Mouse (Mus musculus) MEL (cell line): Measurements from ENCODE around the gene Fkbp10. TPM values are rescaled to one million over a fixed set of nuclear protein-coding genes. Genes with fewer than 3 reads are reported as not detected.
A peak's percentile ranks its signal among the peaks of the same experiment; 100 is the strongest.

Experiments
- DNase-seq: peaks from one replicate; pipeline ENCODE4 v3.0.0; 2011; ENCODE audit warnings: low read depth, low spot score
- H3K27ac ChIP-seq: 2 replicates; pipeline ENCODE4 v1.5.1; 2012; ENCODE audit warnings: low read depth, mild to moderate bottlenecking, control low read depth, low read length, moderate library complexity; ENCODE audit not compliant: control insufficient read depth
- H3K27me3 ChIP-seq, 2 experiments: fragments of 150-350 bp in 1 of 2; sonication (generic) in 1 of 2; 2 replicates each; pipeline ENCODE4 v1.6.1; 2012; ENCODE audit warnings: low read length in 2 of 2, mild to moderate bottlenecking in 2 of 2, improper control_type of control experiment in 1 of 2, moderate library complexity in 1 of 2; ENCODE audit not compliant: insufficient read depth in 2 of 2, control insufficient read depth in 1 of 2
- H3K36me3 ChIP-seq, 2 experiments: 2 replicates each; pipeline ENCODE4 v1.6.1; 2012 to 2014; ENCODE audit warnings: low read length in 2 of 2, improper control_type of control experiment in 1 of 2, inconsistent platforms in 1 of 2, mild to moderate bottlenecking in 1 of 2; ENCODE audit not compliant: insufficient read depth in 2 of 2, control insufficient read depth in 1 of 2
- H3K4me1 ChIP-seq, 2 experiments: fragments of 150-350 bp in 1 of 2; sonication (generic) in 1 of 2; 2 replicates each; pipeline ENCODE4 v1.6.1; 2012; ENCODE audit warnings: low read length in 2 of 2, improper control_type of control experiment in 1 of 2, mild to moderate bottlenecking in 1 of 2; ENCODE audit not compliant: insufficient read depth in 2 of 2, control insufficient read depth in 1 of 2
- H3K4me3 ChIP-seq, 2 experiments: fragments of 150-350 bp in 1 of 2; sonication (generic) in 1 of 2; 2 replicates each; pipeline ENCODE4 v1.5.1; 2012; ENCODE audit warnings: low read depth in 2 of 2, low read length in 2 of 2, mild to moderate bottlenecking in 2 of 2, moderate library complexity in 2 of 2, control low read depth in 1 of 2, improper control_type of control experiment in 1 of 2; ENCODE audit not compliant: control insufficient read depth in 1 of 2, insufficient read depth in 1 of 2
- H3K79me2 ChIP-seq: 2 replicates; pipeline ENCODE4 v1.6.1; 2012; ENCODE audit warnings: mild to moderate bottlenecking, low read length, moderate library complexity; ENCODE audit not compliant: control insufficient read depth, poor library complexity, insufficient read depth
- H3K9ac ChIP-seq: 2 replicates; pipeline ENCODE4 v1.6.1; 2012; ENCODE audit warnings: low read depth, mild to moderate bottlenecking, control low read depth, low read length, moderate library complexity; ENCODE audit not compliant: control insufficient read depth, poor library complexity, severe bottlenecking
- H3K9me3 ChIP-seq: fragments of 150-350 bp; sonication (generic); replicated peaks from 2 replicates; pipeline ENCODE4 v1.6.1; 2012; ENCODE audit warnings: mild to moderate bottlenecking, low read length, improper control_type of control experiment, moderate library complexity; ENCODE audit not compliant: insufficient read depth
- E2F4 ChIP-seq: IDR thresholded peaks from 2 replicates; pipeline ENCODE4 v1.6.1; 2011; ENCODE audit warnings: low read depth, low read length, improper control_type of control experiment, borderline replicate concordance
- ELF1 ChIP-seq: IDR thresholded peaks from 2 replicates; pipeline ENCODE4 v1.6.1; 2014; ENCODE audit warnings: low read depth, mild to moderate bottlenecking, inconsistent platforms, low read length, improper control_type of control experiment, moderate library complexity
- EP300 ChIP-seq, 2 experiments: IDR thresholded peaks; 2 replicates each; pipeline ENCODE4 v1.6.1; 2011; ENCODE audit warnings: improper control_type of control experiment in 2 of 2, low read length in 2 of 2, low read depth in 1 of 2, mild to moderate bottlenecking in 1 of 2
- ETS1 ChIP-seq: IDR thresholded peaks from 2 replicates; pipeline ENCODE4 v1.6.1; 2012; ENCODE audit warnings: low read depth, mild to moderate bottlenecking, inconsistent platforms, low read length, improper control_type of control experiment, moderate library complexity
- GATA1 ChIP-seq: IDR thresholded peaks from 2 replicates; pipeline ENCODE4 v1.6.1; 2011; ENCODE audit warnings: low read depth, low read length, improper control_type of control experiment
- HCFC1 ChIP-seq: IDR thresholded peaks from 2 replicates; pipeline ENCODE4 v1.6.1; 2012; ENCODE audit warnings: low read depth, mild to moderate bottlenecking, inconsistent platforms, low read length, improper control_type of control experiment, moderate library complexity
- JUND ChIP-seq: IDR thresholded peaks from 2 replicates; pipeline ENCODE4 v1.6.1; 2011; ENCODE audit warnings: low read depth, mild to moderate bottlenecking, improper control_type of control experiment, low read length
- MAFK ChIP-seq: IDR thresholded peaks from 2 replicates; pipeline ENCODE4 v1.6.1; 2011; ENCODE audit warnings: low read depth, mild to moderate bottlenecking, low read length, improper control_type of control experiment, borderline replicate concordance
- MAX ChIP-seq: IDR thresholded peaks from 2 replicates; pipeline ENCODE4 v1.6.1; 2011; ENCODE audit warnings: low read length, improper control_type of control experiment
- MAZ ChIP-seq: IDR thresholded peaks from 2 replicates; pipeline ENCODE4 v1.6.1; 2012; ENCODE audit warnings: low read depth, mild to moderate bottlenecking, inconsistent platforms, low read length, improper control_type of control experiment
- MEF2A ChIP-seq: IDR thresholded peaks from 2 replicates; pipeline ENCODE4 v1.6.1; 2014; ENCODE audit warnings: low read depth, mild to moderate bottlenecking, inconsistent platforms, low read length, improper control_type of control experiment; ENCODE audit not compliant: poor library complexity, insufficient replicate concordance, severe bottlenecking; ENCODE audit errors: extremely low read depth
- MXI1 ChIP-seq: IDR thresholded peaks from 2 replicates; pipeline ENCODE4 v1.6.1; 2011; ENCODE audit warnings: mild to moderate bottlenecking, low read depth, low read length, improper control_type of control experiment
- MYB ChIP-seq: IDR thresholded peaks from 2 replicates; pipeline ENCODE4 v1.6.1; 2011; ENCODE audit warnings: mild to moderate bottlenecking, low read depth, low read length, improper control_type of control experiment
- MYC ChIP-seq: IDR thresholded peaks from 2 replicates; pipeline ENCODE4 v1.6.1; 2011; ENCODE audit warnings: low read depth, mild to moderate bottlenecking, low read length, improper control_type of control experiment, moderate library complexity
- NELFE ChIP-seq: IDR thresholded peaks from 2 replicates; pipeline ENCODE4 v1.6.1; 2011; ENCODE audit warnings: low read depth, low read length, improper control_type of control experiment
- NRF1 ChIP-seq: IDR thresholded peaks from 2 replicates; pipeline ENCODE4 v1.6.1; 2014; ENCODE audit warnings: low read depth, mild to moderate bottlenecking, inconsistent platforms, low read length, improper control_type of control experiment, moderate library complexity; ENCODE audit not compliant: poor library complexity, insufficient read depth, severe bottlenecking
- POLR2A ChIP-seq, 2 experiments: IDR thresholded peaks; 2 replicates each; pipeline ENCODE4 v1.6.1; 2011 to 2012; ENCODE audit warnings: low read length in 2 of 2, mild to moderate bottlenecking in 2 of 2, control low read depth in 1 of 2, improper control_type of control experiment in 1 of 2, low read depth in 1 of 2, moderate library complexity in 1 of 2; ENCODE audit not compliant: control insufficient read depth in 1 of 2, insufficient read depth in 1 of 2, poor library complexity in 1 of 2
- POLR2AphosphoS2 ChIP-seq: IDR thresholded peaks from 2 replicates; pipeline ENCODE4 v1.6.1; 2011; ENCODE audit warnings: low read length, improper control_type of control experiment
- POLR2AphosphoS5 ChIP-seq: IDR thresholded peaks from 2 replicates; pipeline ENCODE4 v1.6.1; 2012; ENCODE audit warnings: low read depth, borderline replicate concordance, mild to moderate bottlenecking, inconsistent platforms, low read length, moderate library complexity, mixed read lengths
- RAD21 ChIP-seq: IDR thresholded peaks from 2 replicates; pipeline ENCODE4 v1.6.1; 2011; ENCODE audit warnings: mild to moderate bottlenecking, low read depth, low read length, improper control_type of control experiment
- RCOR1 ChIP-seq: IDR thresholded peaks from 2 replicates; pipeline ENCODE4 v1.6.1; 2012; ENCODE audit warnings: low read depth, mild to moderate bottlenecking, inconsistent platforms, low read length, improper control_type of control experiment
- SIN3A ChIP-seq: IDR thresholded peaks from 2 replicates; pipeline ENCODE4 v1.6.1; 2012; ENCODE audit warnings: low read length, improper control_type of control experiment, inconsistent platforms
- TAL1 ChIP-seq: IDR thresholded peaks from 2 replicates; pipeline ENCODE4 v1.6.1; 2012; ENCODE audit warnings: mild to moderate bottlenecking, inconsistent platforms, low read length, moderate library complexity, mixed read lengths
- TCF12 ChIP-seq: IDR thresholded peaks from 2 replicates; pipeline ENCODE4 v1.6.1; 2014; ENCODE audit warnings: low read depth, mild to moderate bottlenecking, inconsistent platforms, low read length, improper control_type of control experiment, moderate library complexity
- UBTF ChIP-seq: IDR thresholded peaks from 2 replicates; pipeline ENCODE4 v1.6.1; 2012; ENCODE audit warnings: low read depth, mild to moderate bottlenecking, inconsistent platforms, low read length, improper control_type of control experiment, moderate library complexity, borderline replicate concordance; ENCODE audit not compliant: insufficient read depth
- USF2 ChIP-seq, 2 experiments: IDR thresholded peaks; 2 replicates each; pipeline ENCODE4 v1.6.1; 2011 to 2012; ENCODE audit warnings: improper control_type of control experiment in 2 of 2, low read length in 2 of 2, borderline replicate concordance in 1 of 2, inconsistent platforms in 1 of 2, low read depth in 1 of 2, mild to moderate bottlenecking in 1 of 2; ENCODE audit not compliant: insufficient read depth in 1 of 2
- ZC3H11A ChIP-seq: IDR thresholded peaks from 2 replicates; pipeline ENCODE4 v1.6.1; 2012; ENCODE audit warnings: low read depth, mild to moderate bottlenecking, inconsistent platforms, low read length, improper control_type of control experiment
- ZMIZ1 ChIP-seq: IDR thresholded peaks from 2 replicates; pipeline ENCODE4 v1.6.1; 2012; ENCODE audit warnings: low read depth, mild to moderate bottlenecking, inconsistent platforms, low read length, improper control_type of control experiment, moderate library complexity
- ZNF384 ChIP-seq: IDR thresholded peaks from 2 replicates; pipeline ENCODE4 v1.6.1; 2012; ENCODE audit warnings: low read depth, mild to moderate bottlenecking, inconsistent platforms, low read length, improper control_type of control experiment
- polyA plus RNA-seq, 2 experiments: library from polyadenylated mRNA; stranded (reverse) in 1 of 2; unstranded in 1 of 2; fragments of >175 nt in 1 of 2; fragments of >200 nt in 1 of 2; gene quantifications; 2 replicates each; pipeline versions ENCODE4 v1.2.1 to v1.2.4; 2012; ENCODE audit warnings: low replicate concordance in 2 of 2, low read depth in 1 of 2; ENCODE audit not compliant: insufficient read length in 2 of 2, insufficient read depth in 1 of 2, missing spikeins in 1 of 2
- total RNA-seq: library from RNA; depleted of rRNA; stranded (reverse); fragments of 300-350 nt; gene quantifications from 2 replicates; pipeline ENCODE4 v1.2.3, GENCODE M21; 2012

The Fkbp10 gene
- total and polyA plus RNA-seq, 3 experiments: 0.19 to 0.28 TPM; not detected in 1

- H3K9ac ChIP-seq: no peak overlapping the region
- peaks cover 49% of the 10 kb centered on the region for H3K79me2 ChIP-seq
- TF ChIP-seq MAZ: no peak
- no peak for TF ChIP-seq SIN3A
- no peak for TF ChIP-seq USF2 (IDR thresholded peaks at IDR 0.05; ENCODE audit: borderline replicate concordance in 1 of 2, insufficient read depth in 1 of 2, low read depth in 1 of 2, low read length in 2 of 2)
- TF ChIP-seq MXI1: no peak
- no peak for TF ChIP-seq MYB
- no peak for TF ChIP-seq MYC
- TF ChIP-seq ETS1: no peak
- no peak for TF ChIP-seq ZC3H11A
- TF ChIP-seq MEF2A: no peak
- TF ChIP-seq ZNF384: no peak
- no peak for TF ChIP-seq NELFE
- no peak for DNase-seq
- no peaks in the 10 kb centered on the region for H3K9me3 ChIP-seq
- no peak overlapping the region for H3K27ac ChIP-seq
- peaks cover 26 to 31% of the 10 kb centered on the region in 2 experiments for H3K36me3 ChIP-seq
- H3K4me3 ChIP-seq: no peak overlapping the region
- no peaks in the 10 kb centered on the region for H3K27me3 ChIP-seq
- peaks cover 22 to 23% of the 10 kb centered on the region in 2 experiments for H3K4me1 ChIP-seq
These were observed 47.2 kb downstream of the Fkbp10 start for GRCm38 (mm10) chr11:100462699-100463098.

GRCm38 (mm10) chr11:100465229-100465792, 49.8 kb downstream of the Fkbp10 start:
- H3K9ac ChIP-seq: no peak overlapping the region
- DNase-seq: peak; percentile 81
- peak overlapping the region; percentile 86 for H3K27ac ChIP-seq
- H3K27me3 ChIP-seq: no peaks in the 10 kb centered on the region
- no peak overlapping the region for H3K4me3 ChIP-seq
- H3K36me3 ChIP-seq: peaks cover 23 to 50% of the 10 kb centered on the region in 2 experiments
- H3K9me3 ChIP-seq: no peaks in the 10 kb centered on the region
- H3K4me1 ChIP-seq: peaks cover 22 to 30% of the 10 kb centered on the region in 2 experiments
- H3K79me2 ChIP-seq: peaks cover 59% of the 10 kb centered on the region
- TF ChIP-seq SIN3A (peak; percentile 87), UBTF (no peak), NELFE (no peak), ZNF384 (peak; percentile 98), MYB (no peak), MAZ (0 out of 2 replicates have a peak, but pooled peaks have one; percentile 14), POLR2AphosphoS2 (no peak), MAFK (peak; percentile 77; the same call in 1 of the 2 replicates), MAX (no peak), USF2 (IDR thresholded peaks at IDR 0.05; ENCODE audit: borderline replicate concordance in 1 of 2, insufficient read depth in 1 of 2, low read depth in 1 of 2, low read length in 2 of 2) (no peak), TAL1 (peak; percentile 91), JUND (no peak), RCOR1 (peak; percentile 93), POLR2A (IDR thresholded peaks at IDR 0.05; ENCODE audit: control insufficient read depth in 1 of 2, insufficient read depth in 1 of 2, low read depth in 1 of 2, low read length in 2 of 2, poor library complexity in 1 of 2) (no peak), ELF1 (peak; percentile 63), EP300 (IDR thresholded peaks at IDR 0.05; ENCODE audit: low read depth in 1 of 2, low read length in 2 of 2) (peak; percentile 93 to 95), ZC3H11A (no peak), GATA1 (peak; percentile 94), TCF12 (peak; percentile 97), RAD21 (no peak), E2F4 (no peak), POLR2AphosphoS5 (no peak), NRF1 (no peak), ZMIZ1 (no peak), HCFC1 (no peak)
